Mouse (Mus musculus) cerebellum, adult 18-20 months (tissue): ENCODE data around the gene Gm20431.
A peak's percentile ranks its signal among the peaks of the same experiment; 100 is the strongest.
"Not testable (repeated sequence)": the region's sequence is repeated elsewhere in the genome, so short reads cannot be mapped to it uniquely, and the experiment has no call there.

Experiments used
- DNase-seq, 2 experiments: peaks; one replicate each; pipeline ENCODE4 v3.0.0; 2021

Gene Gm20431

DNA sequence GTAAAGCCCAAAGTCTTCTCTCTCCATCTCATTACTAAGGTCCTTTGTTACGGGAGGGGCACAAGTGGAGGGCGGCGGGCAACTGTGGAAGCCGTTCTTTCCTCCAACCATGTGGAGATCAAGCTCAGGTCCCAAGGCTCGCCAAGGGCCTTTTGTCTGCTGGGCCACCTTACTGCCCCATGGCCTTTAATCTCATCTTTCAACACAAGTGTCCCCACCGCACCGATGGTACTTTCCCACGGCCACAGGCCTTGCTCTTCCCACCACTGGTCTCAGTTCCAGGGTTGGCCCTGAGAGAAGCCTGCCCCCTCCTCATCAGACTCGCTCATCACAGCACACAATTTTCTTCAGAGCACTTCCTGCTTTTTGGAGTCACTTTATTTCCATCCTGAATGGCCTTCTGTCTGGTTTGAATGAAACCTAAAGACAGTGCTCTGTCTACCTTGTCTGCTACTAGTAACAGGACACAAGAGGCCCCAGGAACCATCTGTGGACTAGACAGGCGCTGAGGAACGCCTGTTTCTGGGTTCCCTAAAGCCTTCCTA is 31.6 kb downstream of the Gm20431 start:
- DNase-seq = no peak

DNA sequence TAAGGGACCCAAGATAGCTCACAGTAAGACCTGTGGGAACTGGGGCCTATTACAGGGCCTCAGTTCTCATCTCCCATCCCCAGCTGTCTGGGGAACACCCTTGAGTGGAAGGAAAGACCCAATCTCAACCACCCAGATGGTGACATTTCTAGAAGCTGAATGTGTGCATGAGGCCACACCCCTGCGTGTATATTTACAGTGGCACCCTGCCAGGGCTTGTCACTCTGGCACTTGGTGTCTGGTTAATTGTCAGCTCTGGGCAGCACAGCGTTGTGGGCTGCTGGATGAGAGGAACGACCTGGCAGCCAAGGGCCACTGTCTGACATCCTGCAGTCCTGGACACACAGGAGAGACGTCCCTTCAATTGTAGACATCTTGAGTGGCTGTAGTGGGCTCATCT is 32.4 kb downstream of the Gm20431 start:
- peak; percentile 28 to 42 for DNase-seq

DNA sequence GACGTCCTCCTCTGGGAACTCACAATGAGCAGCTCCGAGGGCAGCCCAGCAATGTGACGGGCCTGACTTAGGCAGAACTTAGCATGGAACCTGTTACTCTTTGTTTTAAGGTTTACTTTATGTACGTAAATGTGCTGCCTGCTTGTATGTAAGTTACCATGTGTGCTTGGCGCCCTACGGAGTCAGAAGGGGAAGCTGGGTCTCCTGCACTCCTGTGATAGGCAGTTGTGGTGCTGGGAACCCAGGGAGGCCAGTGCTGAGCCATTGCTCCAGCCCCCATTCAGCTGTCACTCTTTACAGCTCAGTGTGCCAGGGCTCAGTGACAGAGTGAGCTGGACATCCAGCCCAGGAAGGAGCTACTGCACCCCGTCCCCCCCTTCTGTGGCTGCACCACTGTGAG is 34.3 kb downstream of the Gm20431 start:
- DNase-seq = no peak

DNA sequence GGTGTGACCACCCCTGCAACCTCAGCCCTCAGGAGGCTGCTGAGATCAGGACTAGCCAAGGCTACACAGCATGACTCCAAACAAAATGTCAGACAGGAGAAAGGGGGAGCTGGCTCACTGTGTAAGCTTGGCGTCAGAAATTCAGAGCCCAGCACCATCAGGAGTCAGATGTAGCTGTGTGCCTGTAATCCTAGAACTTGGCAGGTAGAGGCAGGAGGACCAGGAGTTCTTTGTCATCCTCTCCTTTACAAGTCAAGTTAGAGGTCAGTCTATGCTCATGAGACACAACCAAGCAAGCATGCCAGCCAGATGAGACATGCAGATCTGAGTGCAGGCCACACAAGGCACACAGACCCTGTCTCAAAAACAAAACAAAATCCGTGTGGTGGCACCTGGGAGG is 35.6 kb downstream of the Gm20431 start:
- no peak for DNase-seq

DNA sequence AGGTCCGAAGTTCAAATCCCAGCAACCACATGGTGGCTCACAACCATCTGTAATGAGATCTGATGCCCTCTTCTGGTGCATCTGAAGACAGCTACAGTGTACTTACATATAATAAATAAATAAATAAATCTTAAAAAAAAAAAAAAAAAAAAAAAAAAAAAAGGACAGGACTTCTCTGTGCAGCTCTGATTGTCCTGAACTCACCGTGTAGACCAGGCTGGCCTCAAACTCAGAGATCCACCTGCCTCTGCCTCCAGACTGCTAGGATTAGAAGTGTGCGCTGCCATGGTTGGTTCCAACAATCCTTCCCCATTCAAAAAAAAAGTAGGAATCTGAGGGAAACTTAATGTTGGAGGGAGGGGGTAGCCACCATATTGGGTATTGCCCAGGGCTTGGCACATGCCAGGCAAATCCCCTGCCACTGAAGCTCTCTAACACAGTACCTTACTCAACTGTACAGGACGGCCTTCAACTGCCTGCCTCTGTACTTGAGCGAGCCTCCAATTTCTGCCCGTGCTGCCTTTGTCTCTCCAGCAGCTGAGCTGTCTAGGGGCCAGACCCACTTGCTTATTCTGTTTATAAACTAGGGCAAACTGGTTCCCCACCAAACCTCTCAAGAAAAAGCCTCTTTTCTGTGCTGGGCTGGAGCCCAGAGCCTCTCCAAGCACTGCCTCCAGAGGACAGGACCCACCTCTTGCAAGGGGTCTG is 36.8 kb downstream of the Gm20431 start:
- DNase-seq = no peak

DNA sequence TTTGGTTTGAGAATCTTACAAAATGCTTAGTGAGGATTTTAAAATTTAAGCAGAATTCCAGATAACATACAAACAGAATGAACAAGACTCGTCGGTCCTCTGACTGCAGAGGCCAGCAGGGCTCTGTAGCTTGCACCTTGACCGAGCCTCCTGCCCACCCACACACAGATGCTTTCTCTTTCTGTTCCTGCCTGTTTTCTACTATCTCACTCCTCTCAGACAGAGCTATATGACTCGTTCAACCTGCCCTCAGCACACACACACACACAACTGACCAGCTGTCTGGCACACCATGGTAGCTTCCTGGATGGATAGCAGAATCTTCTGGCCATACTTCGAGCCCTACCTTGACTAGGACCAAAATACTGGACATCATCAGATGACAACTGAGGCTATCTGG is 38.3 kb downstream of the Gm20431 start:
- DNase-seq = peak in 1 of 2 experiments; percentile 26

DNA sequence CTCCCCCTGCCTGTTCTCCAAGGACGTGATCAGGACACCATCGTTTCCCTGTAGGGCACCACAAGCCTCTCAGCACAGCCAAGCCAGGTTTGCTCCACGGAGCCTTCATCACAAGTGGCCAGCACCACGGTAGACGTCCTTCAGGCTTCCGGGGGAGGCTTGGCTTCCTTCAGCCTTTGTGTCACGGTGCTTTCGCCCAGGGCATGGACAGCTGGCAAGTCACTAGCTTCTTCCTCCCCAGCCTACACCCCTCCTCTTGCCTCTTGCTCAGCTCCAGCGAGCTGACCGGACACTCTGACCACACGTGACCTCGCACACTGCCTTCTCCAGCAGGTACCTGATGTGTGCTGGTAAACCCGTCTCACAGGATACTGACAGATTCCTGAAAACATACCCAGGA is 38.9 kb downstream of the Gm20431 start:
- peak; percentile 49 to 57 for DNase-seq

DNA sequence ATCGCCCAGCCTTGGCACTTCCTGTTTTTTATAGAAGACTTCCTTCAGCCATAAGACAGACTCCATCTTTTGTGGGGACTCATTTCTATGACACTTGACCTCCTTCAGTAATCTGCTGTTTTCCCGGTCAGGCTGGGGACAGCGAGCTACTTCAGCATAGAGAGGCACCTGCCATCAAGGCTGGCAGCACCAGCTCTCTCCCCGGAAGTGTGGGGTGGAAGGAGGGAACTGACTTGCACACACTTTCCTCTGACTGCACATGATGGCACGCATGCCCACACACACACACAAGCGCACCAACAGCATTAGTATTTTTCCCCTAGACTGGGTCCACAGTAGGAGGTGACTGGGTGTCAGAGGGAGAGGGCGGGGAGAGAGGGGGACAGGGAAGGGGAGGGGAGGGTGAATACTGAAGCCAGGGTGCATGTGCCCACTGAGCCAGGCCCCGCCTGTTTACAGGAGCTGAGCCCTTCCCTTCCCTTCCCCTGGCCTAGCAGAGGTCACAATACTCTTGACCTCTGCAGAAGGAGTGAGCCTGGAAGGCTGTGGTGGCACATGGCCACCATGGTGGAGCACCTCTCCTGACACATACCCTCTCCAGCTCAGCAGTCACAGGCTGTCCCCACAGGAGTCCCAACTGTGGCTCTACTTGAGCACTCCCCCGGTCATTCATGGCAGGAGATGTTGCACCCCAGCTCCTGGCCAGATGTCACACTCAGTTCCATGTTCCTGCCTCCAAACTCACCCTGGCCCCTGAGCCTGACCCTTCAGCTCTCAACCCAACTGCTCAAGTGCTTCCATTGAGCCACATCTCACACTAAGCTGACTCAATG is 39.8 kb downstream of the Gm20431 start:
- DNase-seq = no peak

DNA sequence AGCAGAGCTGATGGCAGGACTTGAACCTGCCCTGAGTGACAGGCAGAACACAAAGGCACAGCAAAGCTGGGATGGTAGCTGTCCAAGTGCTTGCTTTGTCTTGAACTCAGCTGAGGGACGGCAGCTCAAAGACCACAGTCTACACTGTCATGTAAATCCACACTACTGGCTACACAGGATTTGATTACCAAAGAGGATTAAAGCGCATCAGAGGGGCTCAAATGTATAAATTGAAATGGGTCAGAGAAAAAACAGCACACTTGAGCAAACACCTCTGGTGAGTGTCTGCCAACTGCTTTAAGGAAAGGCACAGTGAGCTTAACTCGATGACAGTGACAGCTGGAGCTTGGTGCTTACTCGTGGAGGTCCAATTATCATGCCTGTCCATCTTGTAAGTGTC is 43.8 kb downstream of the Gm20431 start:
- no peak for DNase-seq

DNA sequence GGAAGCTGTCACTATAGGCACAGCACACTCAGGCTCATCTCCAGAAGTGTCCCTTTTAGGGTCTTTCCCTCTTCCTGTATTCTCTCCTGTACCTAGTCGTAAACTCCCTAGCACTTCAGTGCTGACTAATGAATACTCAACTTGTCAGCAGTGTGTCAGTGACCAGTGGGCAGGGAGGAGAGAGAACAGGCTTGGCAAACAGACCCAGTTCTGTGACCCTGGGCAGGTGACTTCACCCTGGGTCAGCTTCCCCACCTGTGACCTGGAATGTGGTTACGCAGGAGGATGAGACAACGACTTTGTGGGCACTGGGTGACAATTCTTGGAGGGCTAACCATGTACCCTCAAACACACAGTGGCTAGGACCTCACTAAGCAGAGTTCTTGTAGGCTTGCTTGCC is 44.3 kb downstream of the Gm20431 start:
- no peak for DNase-seq

DNA sequence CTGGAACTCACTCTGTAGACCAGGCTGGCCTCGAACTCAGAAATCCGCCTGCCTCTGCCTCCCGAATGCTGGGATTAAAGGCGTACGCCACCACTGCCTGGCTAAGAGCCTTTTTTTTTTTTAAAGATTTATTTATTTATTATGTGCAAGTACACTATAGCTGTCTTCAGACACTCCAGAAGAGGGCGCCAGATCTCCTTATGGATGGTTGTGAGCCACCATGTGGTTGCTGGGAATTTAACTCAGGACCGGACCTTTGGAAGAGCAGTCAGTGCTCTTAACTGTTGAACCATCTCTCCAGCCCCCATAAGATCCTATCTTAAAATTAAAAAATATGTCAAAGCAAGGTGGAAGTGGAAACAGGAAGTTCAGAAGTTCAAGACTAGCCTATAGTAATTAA is 48.0 kb downstream of the Gm20431 start:
- not testable (repeated sequence) for DNase-seq

DNA sequence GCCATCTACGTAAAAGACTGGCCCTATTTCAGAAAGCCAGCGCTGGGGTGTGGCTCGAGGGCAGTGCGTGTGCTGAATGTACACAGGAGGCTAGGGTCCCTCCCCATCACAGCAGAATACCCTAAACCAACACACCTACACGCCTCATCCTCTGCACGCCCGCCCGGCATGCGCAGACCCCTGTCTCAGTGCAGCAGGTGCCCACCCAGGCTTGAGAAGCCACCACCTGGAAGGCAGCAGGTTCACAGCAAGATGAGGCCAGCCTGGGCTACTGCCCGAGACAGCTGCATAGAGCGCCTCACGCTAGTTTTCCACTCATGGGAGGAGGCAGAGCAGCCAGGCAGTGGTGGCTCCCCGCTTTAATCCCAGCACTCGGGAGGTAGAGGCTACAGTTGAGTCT is 49.2 kb downstream of the Gm20431 start:
- no peak for DNase-seq

DNA sequence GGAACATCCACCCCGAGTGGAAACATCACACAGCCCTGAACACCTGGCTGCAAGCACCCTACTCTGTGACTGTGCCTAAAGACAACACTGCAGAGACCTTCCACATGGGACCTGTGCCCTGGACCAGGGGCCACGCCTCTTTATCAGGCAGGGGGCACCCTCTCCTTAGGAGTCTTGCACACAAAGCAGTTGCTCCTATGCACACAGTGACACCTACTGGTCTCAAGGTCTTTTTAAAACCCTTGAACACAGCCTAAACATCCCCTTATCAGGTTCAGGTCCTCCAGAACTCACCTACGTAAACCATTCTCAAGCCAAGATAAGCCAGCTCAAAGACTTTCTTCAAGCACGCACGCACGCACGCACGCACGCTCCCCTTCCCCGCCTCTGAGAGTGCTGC is 50.0 kb downstream of the Gm20431 start:
- DNase-seq = no peak

DNA sequence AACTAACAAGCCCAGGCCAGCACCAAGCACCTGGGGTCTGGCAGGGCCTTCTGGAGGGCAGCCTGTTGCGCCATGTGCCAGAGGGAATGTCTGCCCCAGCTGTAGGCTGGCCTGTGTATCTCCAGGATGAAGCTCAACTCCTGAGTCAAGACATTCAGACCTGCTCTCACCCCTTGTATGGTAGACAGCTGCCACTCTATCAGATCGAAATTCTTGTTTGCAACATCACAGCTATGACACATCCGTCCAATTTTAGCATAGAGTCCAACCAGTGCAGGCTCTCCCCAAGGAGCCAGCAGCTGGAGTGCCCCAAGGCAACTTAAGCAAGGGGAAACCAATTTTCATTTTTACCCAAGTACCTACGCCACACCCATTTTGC is 54.6 kb downstream of the Gm20431 start:
- no peak for DNase-seq

DNA sequence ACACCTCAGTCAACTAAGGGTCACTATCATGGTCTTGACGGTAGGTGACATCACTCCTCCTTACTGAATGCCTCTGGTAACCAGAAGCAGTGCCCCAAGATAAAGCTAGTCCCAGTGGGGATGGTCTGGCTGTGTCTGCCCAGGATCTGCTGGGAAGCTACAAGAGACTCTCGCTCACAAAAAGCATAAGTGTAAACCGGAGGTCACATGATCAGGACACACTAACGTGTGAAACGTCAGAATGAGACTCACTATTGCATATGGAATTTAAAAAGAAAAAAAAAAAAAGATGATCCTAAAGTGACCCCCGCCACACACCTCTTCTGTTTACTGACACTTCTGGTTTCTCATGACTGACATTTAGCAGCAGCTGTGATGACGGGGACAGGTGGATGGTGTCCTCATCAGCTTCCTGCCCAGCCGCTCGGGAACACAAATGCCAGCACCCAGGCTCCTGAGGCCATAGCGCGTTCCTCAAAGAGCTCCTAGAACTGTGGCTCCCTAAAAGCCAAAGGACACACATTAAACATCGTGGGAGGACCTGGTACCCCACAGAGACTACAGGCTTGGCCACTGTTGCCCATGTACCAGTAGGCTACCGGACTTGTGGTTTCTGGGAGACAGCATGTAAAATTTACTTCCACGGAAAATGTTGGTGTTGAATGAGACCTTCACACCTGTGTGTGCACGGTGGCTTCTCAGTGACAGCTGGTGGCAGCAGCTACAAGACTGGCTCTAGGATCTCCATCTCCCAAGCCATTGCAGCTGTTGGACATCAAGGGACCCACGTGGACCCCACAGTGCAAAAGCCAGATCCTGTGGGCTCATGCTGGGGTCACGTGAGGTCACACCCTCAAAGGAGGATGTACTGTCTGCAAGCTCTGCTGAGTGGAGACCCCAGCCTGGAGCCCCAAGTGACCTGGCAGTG is 55.2 kb downstream of the Gm20431 start:
- DNase-seq = no peak

DNA sequence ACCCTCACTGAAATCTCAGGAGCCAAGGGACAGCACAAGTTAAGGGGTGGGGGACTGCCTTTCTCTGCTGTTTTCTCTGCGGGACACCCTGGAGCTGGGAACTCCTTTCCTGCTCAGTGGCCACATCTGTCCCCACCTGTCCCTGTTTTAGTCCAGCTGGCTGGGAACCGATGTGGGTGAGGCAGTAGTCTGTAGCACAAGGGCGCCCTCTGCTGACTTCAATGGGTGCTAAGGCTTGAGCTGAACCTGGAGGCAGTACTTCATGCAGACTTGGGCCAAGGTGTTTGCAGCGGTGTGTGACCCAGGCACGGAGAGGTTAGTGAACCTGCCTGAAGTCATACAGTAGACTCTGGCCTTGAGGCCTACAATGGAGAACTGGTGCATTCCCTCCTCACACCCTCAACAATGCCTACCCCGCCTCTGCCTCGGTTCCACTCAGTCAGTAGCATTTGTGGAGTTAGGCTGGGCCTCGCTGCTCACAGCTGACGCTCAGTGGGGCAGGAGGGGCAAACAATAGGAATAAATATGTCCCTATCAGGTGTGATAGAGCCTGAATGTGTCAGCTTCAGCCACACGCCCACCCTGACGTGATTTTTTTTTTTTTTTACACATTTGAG is 56.0 kb downstream of the Gm20431 start:
- peak; percentile 79 to 82 for DNase-seq

DNA sequence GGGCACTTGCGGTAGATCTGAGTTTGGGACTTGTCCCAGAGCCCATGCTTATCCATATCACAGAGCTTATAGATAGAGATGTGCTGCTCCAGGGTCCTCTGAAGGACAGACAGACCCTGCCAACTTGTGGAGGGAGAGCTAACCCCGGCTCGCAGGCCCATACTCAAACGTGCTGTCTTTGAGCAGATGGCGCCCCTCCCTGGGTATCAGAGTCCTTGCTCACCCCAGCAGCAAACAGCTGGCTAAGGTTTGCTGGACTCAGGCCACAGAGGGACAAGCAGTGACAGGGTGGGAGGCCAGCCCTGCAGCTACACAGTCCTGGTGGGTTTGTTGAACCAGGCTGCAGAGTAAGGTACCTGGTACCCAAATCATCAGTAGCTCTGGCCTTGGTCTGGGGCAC is 58.3 kb downstream of the Gm20431 start:
- DNase-seq = no peak

DNA sequence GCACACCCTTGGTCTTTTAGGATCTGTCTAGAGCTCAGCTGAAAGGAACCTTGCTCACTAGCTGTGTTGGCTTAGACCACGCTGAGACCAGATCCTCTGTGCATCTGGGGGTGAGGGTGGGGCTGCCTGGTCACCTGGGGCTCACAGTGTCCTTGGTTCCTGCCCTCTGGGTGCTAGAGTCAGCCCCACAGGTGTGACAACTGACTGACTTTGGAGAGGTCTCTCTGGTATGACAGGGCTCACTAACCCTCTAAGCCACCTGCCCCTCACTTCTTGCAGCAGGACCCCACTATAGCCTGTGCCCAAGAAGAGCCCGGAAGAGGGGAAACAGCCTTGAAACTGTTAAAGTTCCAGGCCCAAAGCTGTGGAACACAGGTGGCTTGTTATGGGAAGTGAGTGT is 58.9 kb downstream of the Gm20431 start:
- DNase-seq = no peak

DNA sequence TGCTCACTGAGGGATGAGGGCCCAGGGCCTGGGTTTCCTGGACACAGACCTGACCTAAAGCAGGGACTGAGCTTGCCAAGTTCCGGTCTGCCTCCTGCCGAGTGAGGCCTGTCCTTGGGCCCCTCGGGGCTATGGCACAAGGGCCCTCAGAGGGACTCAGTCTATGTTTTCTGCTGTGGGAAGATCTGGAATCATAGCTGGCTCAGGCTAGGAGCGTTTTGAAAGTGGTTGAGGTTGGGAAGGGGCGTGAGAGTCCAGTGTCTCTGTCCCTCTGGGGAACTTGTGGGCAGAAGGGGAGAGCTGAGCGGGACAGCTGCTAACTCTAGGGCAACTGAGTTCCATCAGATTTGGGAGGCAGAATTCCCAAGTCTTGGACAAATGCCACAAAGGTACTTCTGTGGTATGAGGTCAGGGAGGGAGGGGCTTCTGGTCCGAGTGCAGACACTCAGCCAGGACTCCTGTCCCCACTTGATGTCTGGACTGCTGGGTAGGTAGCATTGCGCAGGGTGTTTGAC is 60.8 kb downstream of the Gm20431 start:
- DNase-seq = no peak

DNA sequence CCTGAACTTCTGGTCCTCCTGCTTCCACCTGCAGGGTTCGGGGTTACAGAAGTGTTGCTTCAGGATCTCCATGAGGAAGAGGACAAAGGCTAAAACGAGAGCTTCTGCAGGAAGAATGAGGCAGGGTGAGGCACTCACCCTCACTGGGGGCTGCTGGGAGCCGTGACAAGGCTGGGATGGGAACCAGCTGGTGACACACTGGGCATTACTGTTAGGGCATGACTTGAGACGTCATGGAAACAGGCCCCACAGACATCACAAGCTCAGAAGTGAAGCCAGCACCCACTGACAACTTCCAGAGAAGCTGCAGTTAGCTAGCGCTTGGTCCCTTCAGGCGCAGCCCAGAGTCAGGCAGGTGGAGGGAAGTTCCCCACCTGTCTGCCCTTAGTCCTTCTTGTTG is 61.4 kb downstream of the Gm20431 start:
- DNase-seq = no peak

DNA sequence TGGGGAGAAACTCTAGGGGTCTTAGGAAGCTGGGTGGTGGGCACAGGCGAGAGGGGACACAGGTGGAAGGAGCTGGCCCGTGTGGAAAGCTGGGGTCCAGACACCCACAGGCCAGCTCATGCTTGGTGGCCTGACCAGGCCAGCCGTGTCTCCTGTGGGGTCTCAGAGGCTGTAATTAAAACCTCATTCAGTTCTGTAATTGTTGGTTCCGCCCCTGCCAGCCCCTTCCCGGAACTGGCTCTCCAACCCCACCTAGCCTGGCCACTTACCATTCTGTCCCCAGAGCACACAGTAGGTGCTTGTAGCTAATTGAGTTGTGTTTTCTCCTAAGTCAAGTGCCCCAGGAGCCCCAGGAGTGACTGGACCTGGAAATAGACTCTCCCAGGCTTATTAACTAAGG is 62.1 kb downstream of the Gm20431 start:
- no peak for DNase-seq

DNA sequence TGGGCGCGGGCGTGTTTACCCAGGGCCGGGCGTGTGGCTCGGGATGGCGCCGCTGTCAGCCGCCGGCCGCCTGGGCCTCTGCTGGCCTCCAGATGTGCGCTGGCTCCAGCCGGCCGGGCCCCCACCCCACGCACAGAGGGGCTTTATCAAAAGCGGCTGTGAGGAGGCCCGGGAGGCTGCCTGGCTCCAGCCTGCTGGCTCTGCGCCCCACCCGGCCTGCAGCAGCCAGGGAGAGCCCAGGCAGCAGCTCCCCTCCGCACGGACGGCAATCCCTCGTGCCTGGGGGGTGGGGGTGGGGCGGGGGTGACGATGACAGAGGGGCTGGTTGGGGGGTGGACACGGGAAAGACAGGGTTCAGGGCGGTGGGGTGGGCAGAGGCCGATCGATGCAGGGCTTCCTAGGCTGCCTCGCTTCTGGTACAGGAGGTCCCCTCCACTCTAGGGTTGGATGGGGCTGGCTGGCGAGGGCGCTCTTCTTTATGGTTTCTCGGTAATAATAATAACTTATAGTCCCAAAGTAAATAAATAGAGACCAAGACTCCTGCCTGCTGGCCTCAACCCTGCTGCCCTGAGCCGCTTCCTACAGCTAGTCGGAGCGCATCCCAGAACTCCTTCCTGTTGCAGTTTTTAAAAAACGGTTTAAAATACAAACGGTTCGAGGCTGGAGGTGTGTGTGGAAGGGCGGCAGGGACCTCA is 63.7 kb downstream of the Gm20431 start:
- no peak for DNase-seq
